Mouse (Mus musculus): ENCODE results near the gene Ndufs1. TPM values are rescaled to one million over a fixed set of nuclear protein-coding genes. Genes with fewer than 3 reads are reported as not detected.

Ndufs1 gene
- polyA plus RNA-seq, 1 experiment from 2014 or later, result 118 TPM

- H3K4me1 ChIP-seq (ENCODE audit: control insufficient read depth, insufficient read depth, low read length), result peaks cover 20% of the 10 kb centered on the region
- no peaks in the 10 kb centered on the region for H3K27me3 ChIP-seq (replicated peaks; ENCODE audit: control insufficient read depth, insufficient read depth, low read length)
- ATAC-seq, result no peak
- peak overlapping the region; percentile 83 for H3K4me2 ChIP-seq (ENCODE audit: low read length)
- H3K4me3 ChIP-seq (ENCODE audit: low read depth, low read length), result peak overlapping the region; percentile 90
- DNase-seq (ENCODE audit: low spot score), result no peak
- H3K27ac ChIP-seq (ENCODE audit: low read depth, low read length), result peak overlapping the region; percentile 99; the same call in 1 of the 2 replicates
- 57% methylated on average over 3 of the region's 3 CpGs for WGBS
- H3K36me3 ChIP-seq (ENCODE audit: control insufficient read depth, insufficient read depth, low read length), result peaks cover 17% of the 10 kb centered on the region
- H3K9me3 ChIP-seq (replicated peaks; ENCODE audit: control insufficient read depth, low read length), result no peaks in the 10 kb centered on the region
- peak overlapping the region; percentile 100 for H3K9ac ChIP-seq (ENCODE audit: low read length)
Measured at GRCm38 (mm10) chr1:63115540-63115939, 61.1 kb downstream of the Ndufs1 start.

GRCm38 (mm10) chr1:63115096-63115495 lies 61.5 kb downstream of the Ndufs1 start:
- DNase-seq (ENCODE audit: low spot score) (no peak), ATAC-seq (no peak)

GRCm38 (mm10) chr1:63114136-63114781 lies 62.4 kb downstream of the Ndufs1 start, which contains the start of gene Ino80d:
TSS of gene Ino80d (minus strand) at chr1:63114667.
- Histone ChIP-seq H3K9me3 (replicated peaks; ENCODE audit: control insufficient read depth, low read length) (no peaks in the 10 kb centered on the region), H3K9ac (ENCODE audit: low read length) (peak within 1 kb of the TSS; percentile 100), H3K4me3 (ENCODE audit: low read depth, low read length) (peak within 1 kb of the TSS; percentile 90), H3K36me3 (ENCODE audit: control insufficient read depth, insufficient read depth, low read length) (peaks cover 9% of the 10 kb centered on the region; the same call in 1 of the 2 replicates), H3K27ac (ENCODE audit: low read depth, low read length) (peak within 1 kb of the TSS; percentile 99), H3K4me1 (ENCODE audit: control insufficient read depth, insufficient read depth, low read length) (peaks cover 22% of the 10 kb centered on the region), H3K4me2 (ENCODE audit: low read length) (peak within 1 kb of the TSS; percentile 83), H3K27me3 (replicated peaks; ENCODE audit: control insufficient read depth, insufficient read depth, low read length) (no peaks in the 10 kb centered on the region)
- ATAC-seq (peak; percentile 93), DNase-seq (ENCODE audit: low spot score) (peak; percentile 92)
- under 1% methylated on average over 23 of the region's 42 CpGs for WGBS

More at GRCm38 (mm10) chr1:63115096-63115495, 61.5 kb downstream of the Ndufs1 start:
- Histone ChIP-seq H3K27ac (ENCODE audit: low read depth, low read length) (peak overlapping the region; percentile 99), H3K4me2 (ENCODE audit: low read length) (peak overlapping the region; percentile 83), H3K9ac (ENCODE audit: low read length) (peak overlapping the region; percentile 100), H3K4me1 (ENCODE audit: control insufficient read depth, insufficient read depth, low read length) (peaks cover 22% of the 10 kb centered on the region), H3K9me3 (replicated peaks; ENCODE audit: control insufficient read depth, low read length) (no peaks in the 10 kb centered on the region), H3K4me3 (ENCODE audit: low read depth, low read length) (peak overlapping the region; percentile 90), H3K36me3 (ENCODE audit: control insufficient read depth, insufficient read depth, low read length) (peaks cover 13% of the 10 kb centered on the region), H3K27me3 (replicated peaks; ENCODE audit: control insufficient read depth, insufficient read depth, low read length) (no peaks in the 10 kb centered on the region)
- 10% methylated on average over 4 of the region's 4 CpGs for WGBS

GRCm38 (mm10) chr1:63113274-63114135 lies 63.1 kb downstream of the Ndufs1 start:
- H3K27ac ChIP-seq (ENCODE audit: low read depth, low read length), result peak overlapping the region; percentile 99
- DNase-seq (ENCODE audit: low spot score) (peak; percentile 46), ATAC-seq (peak; percentile 58)
- peak overlapping the region; percentile 90 for H3K4me3 ChIP-seq (ENCODE audit: low read depth, low read length)
- H3K27me3 ChIP-seq (replicated peaks; ENCODE audit: control insufficient read depth, insufficient read depth, low read length), result no peaks in the 10 kb centered on the region
- peak overlapping the region; percentile 83 for H3K4me2 ChIP-seq (ENCODE audit: low read length)
- H3K4me1 ChIP-seq (ENCODE audit: control insufficient read depth, insufficient read depth, low read length), result peaks cover 22% of the 10 kb centered on the region
- H3K9ac ChIP-seq (ENCODE audit: low read length), result peak overlapping the region; percentile 100
- 0% methylated on average over 47 of the region's 92 CpGs for WGBS
- H3K9me3 ChIP-seq (replicated peaks; ENCODE audit: control insufficient read depth, low read length), result no peaks in the 10 kb centered on the region
- peaks cover 4% of the 10 kb centered on the region; the same call in 1 of the 2 replicates for H3K36me3 ChIP-seq (ENCODE audit: control insufficient read depth, insufficient read depth, low read length)

- H3K27me3 ChIP-seq (replicated peaks; ENCODE audit: control insufficient read depth, insufficient read depth, low read length), result no peaks in the 10 kb centered on the region
- H3K4me2 ChIP-seq (ENCODE audit: low read length), result peak overlapping the region; percentile 83
- peak overlapping the region; percentile 100 for H3K9ac ChIP-seq (ENCODE audit: low read length)
- no peaks in the 10 kb centered on the region for H3K9me3 ChIP-seq (replicated peaks; ENCODE audit: control insufficient read depth, low read length)
- 2% methylated on average over 11 of the region's 11 CpGs for WGBS
- peak; percentile 24 for DNase-seq (ENCODE audit: low spot score)
- H3K27ac ChIP-seq (ENCODE audit: low read depth, low read length), result peak overlapping the region; percentile 99
- ATAC-seq, result no peak
- H3K4me1 ChIP-seq (ENCODE audit: control insufficient read depth, insufficient read depth, low read length), result peaks cover 22% of the 10 kb centered on the region
- no peaks in the 10 kb centered on the region for H3K36me3 ChIP-seq (ENCODE audit: control insufficient read depth, insufficient read depth, low read length)
- H3K4me3 ChIP-seq (ENCODE audit: low read depth, low read length), result peak overlapping the region; percentile 90
Measured at GRCm38 (mm10) chr1:63112865-63113261, 63.8 kb downstream of the Ndufs1 start.

GRCm38 (mm10) chr1:63112151-63112864 lies 64.3 kb downstream of the Ndufs1 start:
- Histone ChIP-seq H3K36me3 (ENCODE audit: control insufficient read depth, insufficient read depth, low read length) (no peaks in the 10 kb centered on the region), H3K4me2 (ENCODE audit: low read length) (peak overlapping the region; percentile 83), H3K9me3 (replicated peaks; ENCODE audit: control insufficient read depth, low read length) (no peaks in the 10 kb centered on the region), H3K9ac (ENCODE audit: low read length) (peak overlapping the region; percentile 100), H3K4me1 (ENCODE audit: control insufficient read depth, insufficient read depth, low read length) (peaks cover 22% of the 10 kb centered on the region), H3K27me3 (replicated peaks; ENCODE audit: control insufficient read depth, insufficient read depth, low read length) (no peaks in the 10 kb centered on the region), H3K27ac (ENCODE audit: low read depth, low read length) (peak overlapping the region; percentile 99; the same call in 1 of the 2 replicates), H3K4me3 (ENCODE audit: low read depth, low read length) (peak overlapping the region; percentile 90)
- ATAC-seq (no peak), DNase-seq (ENCODE audit: low spot score) (no peak)
- WGBS, result 39% methylated on average over 8 of the region's 8 CpGs

- no peaks in the 10 kb centered on the region for H3K9me3 ChIP-seq (replicated peaks; ENCODE audit: control insufficient read depth, low read length)
- no peaks in the 10 kb centered on the region for H3K36me3 ChIP-seq (ENCODE audit: control insufficient read depth, insufficient read depth, low read length)
- H3K27me3 ChIP-seq (replicated peaks; ENCODE audit: control insufficient read depth, insufficient read depth, low read length), result no peaks in the 10 kb centered on the region
- H3K27ac ChIP-seq (ENCODE audit: low read depth, low read length), result no peak overlapping the region
- ATAC-seq (no peak), DNase-seq (ENCODE audit: low spot score) (peak; percentile 27)
- no peak overlapping the region for H3K4me2 ChIP-seq (ENCODE audit: low read length)
- H3K4me1 ChIP-seq (ENCODE audit: control insufficient read depth, insufficient read depth, low read length), result peaks cover 18% of the 10 kb centered on the region
- 0 out of 2 replicates have a peak overlapping the region, but pooled peaks have one; percentile 9 for H3K9ac ChIP-seq (ENCODE audit: low read length)
- 50% methylated on average over 7 of the region's 7 CpGs for WGBS
- no peak overlapping the region for H3K4me3 ChIP-seq (ENCODE audit: low read depth, low read length)
Measured at GRCm38 (mm10) chr1:63110536-63111285, 65.9 kb downstream of the Ndufs1 start.
